Mouse (Mus musculus): ENCODE data around the gene Kndc1.

Kndc1 gene

DNA sequence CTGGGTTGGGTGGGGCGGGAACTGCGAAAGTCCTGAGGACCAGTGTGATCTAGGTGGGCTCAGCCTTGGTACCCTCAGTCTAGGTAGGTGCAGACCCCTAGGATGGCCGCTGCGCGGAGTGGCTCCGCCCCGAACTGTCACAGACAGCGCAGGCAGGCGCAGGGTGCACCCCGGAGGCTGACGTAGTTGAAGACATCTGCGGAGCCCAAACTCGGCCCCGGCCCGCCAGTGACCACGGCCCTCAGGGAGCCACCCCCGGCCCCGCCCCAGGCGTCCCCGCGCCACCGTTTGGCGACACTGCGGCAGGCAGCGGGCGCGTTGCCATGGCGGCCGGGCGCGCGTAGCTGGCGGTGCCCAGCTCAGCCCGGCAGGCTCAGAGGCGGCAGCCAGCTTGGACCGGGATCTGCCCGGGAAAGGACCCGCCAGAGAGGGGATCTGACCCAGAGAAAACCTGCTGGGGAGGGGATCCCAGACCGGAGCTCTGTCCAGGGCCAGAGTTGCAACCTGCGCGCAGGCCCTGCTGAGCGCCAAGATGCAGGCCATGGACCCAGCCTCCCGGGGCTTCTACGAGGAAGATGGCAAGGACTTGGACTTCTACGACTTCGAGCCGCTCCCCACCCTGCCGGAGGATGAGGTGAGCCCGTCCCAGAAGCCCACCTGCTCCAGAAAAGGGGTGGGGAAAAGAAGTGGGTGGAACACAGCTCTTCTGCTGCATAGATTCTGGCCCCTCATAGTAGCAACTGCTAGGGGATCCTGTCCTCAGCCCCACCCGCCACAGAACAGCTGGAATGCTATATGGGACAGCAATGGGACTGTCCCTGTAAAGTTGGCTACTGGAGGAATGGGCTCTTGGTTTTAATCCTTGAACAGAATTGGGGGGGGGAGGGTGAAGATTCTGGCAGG lies at the start of gene Kndc1:
Gene Kndc1, plus strand, starts transcription at position 42 of the 903 bp plus-strand sequence.
- peak; percentile 43 to 65 for DNase-seq (ENCODE audit: low spot score in 2 of 2)

DNA sequence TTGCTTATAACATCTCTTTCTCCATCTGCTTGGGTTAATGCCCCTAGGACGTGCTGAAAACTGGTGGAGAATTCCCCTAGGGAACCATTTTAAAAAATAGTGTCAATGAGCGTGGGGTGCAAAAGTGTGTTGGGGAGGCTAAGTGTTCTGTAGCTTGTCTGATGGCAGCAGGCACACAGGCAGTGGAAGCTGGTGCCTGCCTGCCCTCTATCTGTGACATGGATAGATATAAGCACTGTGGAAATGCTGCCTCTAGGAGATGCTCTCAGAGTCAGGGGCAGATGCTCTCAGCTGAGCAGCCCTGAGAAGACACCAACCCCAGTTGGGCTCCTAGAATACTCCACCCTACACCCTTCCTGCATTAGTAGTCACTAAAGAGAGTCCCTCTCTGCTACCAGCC lies 49.4 kb upstream of the Kndc1 start:
- DNase-seq (ENCODE audit: low spot score in 2 of 2): no peak

DNA sequence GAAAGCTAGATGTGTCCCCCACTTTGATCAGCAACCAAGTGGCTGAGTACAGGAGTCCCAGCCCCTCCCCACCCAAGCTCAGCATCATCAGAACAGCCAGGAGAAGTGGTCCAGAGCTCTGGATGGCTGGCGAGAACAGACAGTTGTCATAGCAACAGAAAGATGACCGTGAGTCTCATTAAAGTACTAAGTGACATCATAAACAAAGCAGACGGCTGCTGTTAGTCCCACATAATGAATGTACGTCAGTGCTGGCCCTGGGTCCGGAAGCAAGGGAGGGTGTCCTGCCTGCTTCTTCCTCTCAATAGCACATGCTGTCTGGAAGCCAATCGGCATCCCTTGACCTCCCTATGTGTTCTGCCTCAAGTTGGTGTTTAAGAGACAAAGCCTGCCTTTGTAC lies 44.3 kb upstream of the Kndc1 start:
- no peak for DNase-seq (ENCODE audit: low spot score in 2 of 2)

DNA sequence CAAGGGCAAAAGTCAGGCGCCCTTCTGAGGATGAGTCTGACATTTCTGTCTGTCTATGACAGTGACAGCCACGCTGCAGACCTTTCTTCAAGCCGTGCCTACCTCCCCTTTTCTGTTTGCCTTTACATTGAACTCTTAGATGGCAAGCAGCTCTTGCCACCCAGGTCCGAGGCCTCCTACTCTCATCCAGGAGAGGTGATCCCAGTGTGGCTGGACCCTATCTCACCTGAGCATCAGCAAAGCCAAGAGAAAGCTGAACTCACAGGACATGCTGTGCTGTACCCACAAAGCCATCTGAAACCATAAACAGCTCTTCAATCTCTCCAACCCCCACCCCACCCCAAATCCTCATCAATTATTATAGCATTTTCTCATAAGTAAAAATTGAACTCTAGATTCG lies 43.8 kb upstream of the Kndc1 start:
- DNase-seq (ENCODE audit: low spot score in 2 of 2): no peak

DNA sequence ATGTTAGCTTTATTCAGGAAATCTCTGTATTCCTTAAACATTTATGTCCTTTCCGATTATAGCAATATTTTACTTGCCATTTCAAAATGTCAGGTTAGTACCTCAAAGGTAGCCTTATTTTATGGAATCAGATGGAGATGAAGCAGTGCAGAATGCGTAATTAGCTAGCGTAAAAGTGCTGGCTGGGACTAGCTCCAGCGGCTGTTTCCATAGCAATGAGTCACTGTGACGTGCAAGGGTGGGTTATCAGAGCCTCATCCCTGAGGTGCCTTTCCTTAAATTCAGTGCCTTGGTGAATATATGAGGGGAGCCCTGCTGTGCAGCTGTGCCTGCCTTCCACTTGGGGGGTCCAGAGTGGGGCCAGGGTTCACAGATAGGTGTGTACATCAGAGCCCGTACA lies 43.4 kb upstream of the Kndc1 start:
- DNase-seq (ENCODE audit: low spot score in 2 of 2): no peak

DNA sequence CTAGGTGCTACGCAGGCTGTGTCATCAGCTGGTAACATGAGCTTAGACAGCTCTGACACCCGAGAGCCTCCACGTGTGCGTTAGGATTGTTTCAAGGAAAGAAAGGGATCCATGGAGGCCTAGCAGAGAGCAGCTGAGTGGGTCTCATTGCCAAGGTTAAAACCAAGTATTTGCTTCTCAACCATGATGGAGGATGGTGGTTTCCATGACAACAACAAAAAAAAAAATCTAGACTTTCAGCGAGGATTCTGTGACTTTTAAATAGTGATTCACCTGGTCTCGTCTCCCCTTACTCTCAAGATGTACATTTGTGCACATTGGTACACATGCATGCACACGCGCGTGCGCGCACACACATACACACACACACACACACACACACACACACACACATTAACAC lies 39.2 kb upstream of the Kndc1 start:
- no peak for DNase-seq (ENCODE audit: low spot score in 2 of 2)

DNA sequence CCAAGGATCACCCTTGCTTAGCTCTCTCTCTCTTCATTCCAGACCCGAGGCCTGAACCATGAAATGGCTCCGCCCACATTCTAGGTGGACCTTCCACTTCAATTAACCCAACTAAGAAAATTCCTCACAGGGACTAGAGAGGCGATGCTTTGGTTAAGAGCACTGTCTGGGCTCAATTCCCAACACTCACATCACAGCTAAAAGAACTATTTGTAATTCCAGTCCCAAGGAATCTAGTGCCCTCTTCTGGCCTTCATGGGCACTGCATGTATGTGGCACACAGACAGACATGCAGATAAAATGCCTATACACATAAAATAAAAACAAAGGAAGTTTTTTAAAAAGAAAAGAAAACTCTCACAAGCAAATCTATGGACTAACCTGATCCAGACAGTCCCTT lies 33.1 kb upstream of the Kndc1 start:
- DNase-seq (ENCODE audit: low spot score in 2 of 2): peak; percentile 41 to 72

DNA sequence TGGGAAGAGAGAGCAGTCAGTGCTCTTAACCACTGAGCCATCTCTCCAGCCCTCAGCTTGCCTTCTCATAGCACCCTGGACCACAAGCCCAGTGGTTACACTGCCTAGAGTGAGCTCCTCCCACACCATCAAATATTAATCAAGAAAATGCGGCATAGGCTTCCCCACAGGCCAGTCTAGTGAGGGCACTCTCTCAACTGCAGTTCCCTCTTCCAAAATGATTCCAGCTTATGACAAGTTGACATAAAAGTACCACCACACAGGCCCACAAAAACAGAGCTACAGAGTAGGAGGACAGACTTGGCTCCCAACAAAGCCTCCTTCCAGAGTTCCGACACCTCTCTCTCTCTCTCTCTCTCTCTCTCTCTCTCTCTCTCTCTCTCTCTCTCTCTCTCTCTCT lies 31.4 kb upstream of the Kndc1 start:
- DNase-seq (ENCODE audit: low spot score in 2 of 2): no peak

DNA sequence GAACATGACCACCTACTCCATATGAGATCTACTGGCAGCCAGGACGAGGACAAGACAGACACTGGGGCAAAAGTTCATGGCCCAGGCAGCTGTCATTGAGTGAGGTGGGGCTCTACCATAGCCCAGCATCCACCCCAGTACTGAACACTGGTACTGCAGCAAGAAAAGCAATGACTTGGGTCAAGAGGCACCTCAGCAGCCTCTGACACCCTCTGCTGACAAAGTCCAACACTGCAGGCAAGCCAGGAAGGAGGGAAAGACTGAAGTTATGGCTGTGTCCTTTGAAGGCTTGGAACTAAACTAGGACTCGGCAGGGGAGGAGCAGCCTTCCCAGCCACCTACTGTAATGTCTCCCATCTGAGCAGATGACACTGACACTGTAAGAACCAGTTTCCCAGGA lies 30.2 kb upstream of the Kndc1 start:
- DNase-seq (ENCODE audit: low spot score in 2 of 2): peak in 1 of 2 experiments; percentile 29

DNA sequence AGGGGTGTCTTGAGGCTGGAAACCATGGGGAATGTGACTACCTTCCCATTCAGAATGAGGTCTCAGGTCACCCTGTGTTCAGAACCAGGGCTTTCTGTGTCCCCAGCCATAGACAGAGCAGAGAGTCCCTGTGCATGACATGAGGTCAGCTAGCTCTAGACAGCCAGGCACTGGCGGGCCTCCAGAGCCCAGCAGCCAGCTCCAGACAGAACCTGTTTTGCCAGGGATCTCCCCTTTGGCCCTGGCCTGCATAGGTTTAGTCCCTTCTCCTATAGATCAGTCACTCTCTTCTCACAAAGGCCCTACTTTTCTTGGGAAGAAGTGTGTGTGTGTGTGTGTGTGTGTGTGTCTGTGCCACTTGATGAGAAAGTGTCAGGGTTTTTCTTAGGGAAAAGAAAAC lies 29.6 kb upstream of the Kndc1 start:
- no peak for DNase-seq (ENCODE audit: low spot score in 2 of 2)

DNA sequence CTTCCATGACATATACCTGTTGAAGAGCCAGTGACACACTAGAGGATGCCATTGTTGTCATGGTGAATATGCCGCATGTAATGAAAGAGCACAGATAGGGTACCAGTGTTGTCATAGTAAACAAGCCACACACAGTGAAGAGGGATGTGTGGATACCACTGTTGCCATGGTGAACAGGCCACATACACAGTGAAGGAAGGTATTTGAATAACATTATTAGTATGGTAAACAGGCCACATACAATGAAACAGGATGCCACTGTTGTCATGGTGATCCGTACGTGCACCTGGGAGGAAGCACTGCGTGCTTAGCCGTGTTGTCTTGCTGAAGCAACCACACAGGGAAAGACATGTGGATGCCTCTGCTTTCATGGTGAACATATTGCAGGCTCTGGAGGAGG lies 23.5 kb upstream of the Kndc1 start:
- no peak for DNase-seq (ENCODE audit: low spot score in 2 of 2)

DNA sequence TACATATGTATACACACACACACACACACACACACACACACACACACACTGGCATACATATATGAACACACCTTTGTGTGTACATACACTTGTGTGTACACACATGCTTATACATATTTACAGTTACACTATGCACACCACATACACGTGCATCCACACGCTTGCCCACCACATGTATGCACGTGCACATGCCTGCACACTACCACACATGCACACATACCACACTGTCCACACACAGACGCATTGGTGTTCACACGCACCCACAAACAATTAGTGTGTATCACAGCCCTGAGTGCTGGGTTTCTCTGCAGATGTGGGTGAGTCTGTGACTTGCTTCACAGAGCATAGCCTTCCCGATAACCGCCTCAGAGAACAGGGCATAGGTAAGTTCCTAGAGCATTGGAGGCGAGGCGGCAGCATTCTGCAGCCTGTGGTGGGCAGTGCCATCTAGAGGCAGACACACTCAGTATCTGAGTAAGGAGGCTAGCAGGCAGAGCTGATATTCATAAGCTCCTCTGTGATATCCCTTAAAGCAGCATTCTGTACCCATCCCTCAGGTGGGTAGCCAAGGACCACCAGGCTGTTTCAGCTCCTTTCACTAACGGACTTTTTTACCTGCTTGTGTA lies 17.2 kb upstream of the Kndc1 start:
- DNase-seq (ENCODE audit: low spot score in 2 of 2): peak; percentile 36 to 52

DNA sequence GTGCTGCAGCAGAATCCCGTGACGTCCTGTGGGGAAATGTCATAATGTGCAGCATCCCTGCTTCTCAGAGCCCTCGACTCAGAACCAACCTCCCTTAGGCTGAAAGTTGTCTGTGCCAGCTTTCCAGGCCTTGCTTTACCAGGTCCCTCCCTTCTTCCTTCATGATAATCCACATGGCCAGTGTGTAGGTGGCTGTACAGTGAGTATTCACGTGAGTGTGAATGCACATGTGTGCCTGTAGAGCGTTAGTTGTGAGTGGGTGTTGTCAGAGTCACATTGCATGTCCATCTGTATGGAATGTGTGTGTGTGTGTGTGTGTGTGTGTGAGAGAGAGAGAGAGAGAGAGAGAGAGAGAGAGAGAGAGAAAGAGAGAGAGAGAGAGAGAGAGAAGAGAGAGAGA lies 16.4 kb upstream of the Kndc1 start:
- no peak for DNase-seq (ENCODE audit: low spot score in 2 of 2)

DNA sequence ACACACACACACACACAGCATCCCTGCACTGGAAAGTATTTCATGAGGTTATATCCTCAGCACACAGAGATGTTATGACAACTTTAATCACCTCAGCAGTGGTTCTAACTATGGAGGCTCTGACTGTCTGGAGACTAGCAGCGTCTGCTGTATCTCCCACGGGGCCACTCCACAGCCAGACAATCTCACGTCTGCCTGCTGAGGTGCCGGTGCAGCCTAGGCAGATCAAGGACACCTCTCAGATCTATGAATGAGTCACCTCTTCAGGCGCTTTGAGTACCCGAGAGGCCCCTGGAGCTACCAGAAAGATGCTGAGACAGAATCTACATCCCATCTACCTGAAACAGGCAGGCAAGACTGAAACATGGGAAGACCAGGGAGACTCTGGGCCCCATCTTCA lies 15.9 kb upstream of the Kndc1 start:
- DNase-seq (ENCODE audit: low spot score in 2 of 2): no peak

DNA sequence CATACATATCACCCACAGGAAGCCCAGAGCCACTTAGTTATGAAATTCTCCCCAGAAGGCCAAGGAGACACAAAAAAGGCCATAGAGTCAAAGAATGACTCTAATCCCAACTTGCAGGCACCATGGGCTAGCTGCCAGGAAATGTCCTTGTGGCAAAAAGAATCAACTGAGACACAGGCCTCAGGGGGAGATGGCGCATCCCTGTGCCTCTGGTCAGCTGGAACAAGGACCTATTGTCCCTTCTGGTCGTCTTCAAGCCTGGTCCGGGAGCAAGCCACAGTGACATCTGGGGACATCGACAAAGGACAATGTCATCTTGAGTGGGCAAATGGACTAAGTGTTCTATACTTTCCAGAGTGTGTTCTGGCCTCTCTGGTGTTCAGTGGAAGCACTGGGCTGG lies 11.0 kb upstream of the Kndc1 start:
- no peak for DNase-seq (ENCODE audit: low spot score in 2 of 2)

DNA sequence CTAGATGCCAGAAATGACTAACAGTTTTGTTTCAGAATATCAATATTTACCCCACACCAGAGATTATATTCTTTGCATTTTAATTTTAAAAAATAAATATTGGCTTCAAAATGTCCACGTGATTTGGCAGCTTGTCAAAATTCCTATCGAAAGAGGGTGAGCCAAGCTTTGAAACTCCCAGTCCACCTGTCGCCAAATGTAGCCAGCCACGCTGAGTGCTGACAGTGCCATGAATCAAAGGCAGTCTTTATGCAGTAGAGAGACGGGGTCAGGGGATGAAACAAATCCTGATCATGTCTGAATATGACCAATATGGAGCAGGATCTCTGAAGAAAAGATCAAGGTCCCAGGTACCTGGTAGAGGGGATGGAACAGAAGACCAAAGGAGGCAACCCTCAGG lies 2.7 kb upstream of the Kndc1 start:
- no peak for DNase-seq (ENCODE audit: low spot score in 2 of 2)

DNA sequence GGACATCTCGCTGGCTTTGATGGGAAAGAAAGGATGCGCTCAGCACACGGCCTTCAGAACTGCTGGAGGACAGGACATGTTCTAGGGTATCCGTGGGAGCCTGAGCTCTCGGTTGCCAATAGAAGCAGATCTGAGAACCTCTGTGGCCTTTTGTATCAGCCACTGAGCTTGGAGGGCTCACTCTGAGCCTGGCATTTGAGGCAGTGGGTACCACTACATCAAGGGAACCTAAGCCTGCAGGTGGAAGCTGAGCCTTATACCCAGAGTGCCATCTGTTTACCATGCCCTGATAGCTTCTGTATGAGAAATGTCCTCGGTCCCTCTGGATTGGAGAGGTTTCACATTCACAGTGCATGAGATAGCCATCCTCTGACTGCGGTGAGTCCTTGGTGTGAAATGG lies 1.8 kb downstream of the Kndc1 start:
- DNase-seq (ENCODE audit: low spot score in 2 of 2): no peak

DNA sequence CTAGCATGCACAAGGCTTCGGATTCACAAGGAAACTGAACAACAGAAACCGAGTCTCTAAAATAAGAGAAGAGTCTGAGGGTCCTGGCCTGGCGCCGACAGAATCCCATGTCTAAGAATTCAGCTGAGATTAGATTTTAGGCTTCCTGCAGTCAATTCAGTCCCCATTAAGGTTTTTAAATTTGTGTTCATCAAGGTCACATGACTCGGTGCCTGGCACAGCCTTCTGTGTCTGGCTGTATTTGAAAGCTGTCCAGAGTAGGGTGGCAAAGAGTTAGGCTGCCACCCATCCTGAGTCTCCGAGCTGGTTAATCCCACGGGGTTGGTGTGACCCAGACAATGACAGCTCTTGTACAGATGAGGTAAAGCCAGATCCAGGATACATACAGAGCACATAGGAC lies 2.3 kb downstream of the Kndc1 start:
- no peak for DNase-seq (ENCODE audit: low spot score in 2 of 2)

DNA sequence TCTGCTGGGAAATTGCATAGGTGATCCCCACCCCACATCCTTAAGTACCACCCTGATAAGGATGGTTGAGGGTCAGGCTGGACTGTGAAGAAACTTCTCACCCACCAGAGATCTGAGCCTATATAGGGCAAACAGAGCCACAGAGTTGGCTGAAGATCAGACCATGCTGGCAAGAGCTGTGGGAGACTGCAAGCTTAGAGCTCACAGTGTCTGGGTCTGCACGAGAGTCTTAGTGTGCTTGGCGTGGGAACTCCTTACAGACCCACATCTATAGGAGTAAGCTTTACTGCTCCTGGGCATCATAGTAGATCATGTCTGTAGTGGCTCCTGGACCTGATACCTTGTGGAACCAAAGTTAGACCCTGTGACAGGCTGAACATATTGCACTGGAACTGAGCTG lies 4.1 kb downstream of the Kndc1 start:
- DNase-seq (ENCODE audit: low spot score in 2 of 2): no peak

DNA sequence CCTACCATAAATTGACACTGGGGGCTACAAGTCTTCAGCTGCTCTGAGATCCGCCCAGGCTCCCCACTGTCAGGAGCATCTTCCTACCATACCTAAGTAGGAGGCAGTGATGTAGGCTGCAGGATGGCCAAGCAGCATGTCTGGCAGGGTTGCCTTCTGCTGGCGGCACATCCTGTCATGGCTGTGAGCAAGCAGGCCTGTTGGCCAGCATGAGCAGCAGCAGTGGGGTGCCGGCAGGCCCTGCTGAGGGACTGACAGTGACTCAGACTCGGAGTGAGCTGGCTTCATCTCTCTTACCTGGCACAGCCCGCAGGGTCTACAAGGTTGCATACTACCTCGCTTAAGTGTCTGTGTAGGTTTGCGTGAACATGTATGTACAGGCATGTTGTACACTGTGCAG lies 5.0 kb downstream of the Kndc1 start:
- DNase-seq (ENCODE audit: low spot score in 2 of 2): no peak

DNA sequence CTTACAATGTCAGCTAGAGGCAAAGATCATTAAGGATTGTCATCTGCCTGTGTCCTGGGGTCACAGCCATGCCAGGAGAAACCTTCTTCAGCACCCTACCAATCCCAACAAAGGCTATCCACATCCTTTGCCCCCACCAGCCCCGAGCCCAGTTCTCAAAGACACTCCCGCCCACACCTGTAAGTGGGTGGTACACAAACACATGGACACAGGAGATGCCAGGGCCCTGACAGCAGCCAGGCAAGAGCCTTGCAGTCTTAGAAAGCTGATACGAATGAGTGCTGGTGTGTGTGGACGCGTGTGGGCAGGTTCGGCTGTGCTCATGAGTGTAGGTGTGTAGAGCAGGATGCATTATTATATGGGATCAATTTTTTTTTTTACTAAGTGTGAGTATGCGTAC lies 6.0 kb downstream of the Kndc1 start:
- DNase-seq (ENCODE audit: low spot score in 2 of 2): no peak

DNA sequence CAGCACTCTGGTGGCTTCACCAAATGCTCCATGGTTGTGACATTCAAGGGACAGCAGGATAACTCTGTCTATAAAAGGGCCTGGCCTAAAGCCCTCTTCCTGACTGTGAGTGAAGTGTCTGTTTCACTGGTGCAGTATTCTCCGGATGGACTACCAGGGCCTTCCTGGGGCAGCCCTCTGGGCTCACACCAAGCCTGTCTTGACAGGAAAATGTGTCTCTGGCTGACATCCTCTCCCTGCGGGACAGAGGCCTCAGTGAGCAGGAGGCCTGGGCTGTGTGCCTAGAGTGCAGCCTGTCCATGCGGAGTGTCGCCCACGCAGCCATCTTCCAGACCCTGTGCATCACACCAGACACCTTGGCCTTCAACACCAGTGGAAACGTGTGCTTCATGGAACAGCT lies 6.4 kb downstream of the Kndc1 start:
- DNase-seq (ENCODE audit: low spot score in 2 of 2): no peak

DNA sequence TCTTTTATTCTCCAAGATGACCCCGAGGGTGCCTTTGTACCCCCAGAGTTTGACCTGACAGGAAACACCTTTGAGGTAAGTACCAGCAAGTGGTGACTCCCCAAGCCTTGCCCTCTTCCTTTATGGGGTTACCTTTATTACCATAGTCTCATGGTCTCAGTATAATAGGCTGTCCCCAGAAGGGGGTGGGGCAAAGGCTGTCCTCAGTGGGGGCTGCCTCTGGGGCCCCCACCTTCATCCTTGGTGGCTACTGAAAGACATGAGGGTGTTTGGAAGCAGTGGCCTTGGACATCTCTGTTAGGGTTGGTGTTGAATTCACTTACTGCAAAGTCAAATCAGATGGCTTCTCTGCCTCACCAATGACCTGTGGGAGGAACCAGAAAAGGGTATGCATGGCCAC lies 7.5 kb downstream of the Kndc1 start:
- DNase-seq (ENCODE audit: low spot score in 2 of 2): no peak

DNA sequence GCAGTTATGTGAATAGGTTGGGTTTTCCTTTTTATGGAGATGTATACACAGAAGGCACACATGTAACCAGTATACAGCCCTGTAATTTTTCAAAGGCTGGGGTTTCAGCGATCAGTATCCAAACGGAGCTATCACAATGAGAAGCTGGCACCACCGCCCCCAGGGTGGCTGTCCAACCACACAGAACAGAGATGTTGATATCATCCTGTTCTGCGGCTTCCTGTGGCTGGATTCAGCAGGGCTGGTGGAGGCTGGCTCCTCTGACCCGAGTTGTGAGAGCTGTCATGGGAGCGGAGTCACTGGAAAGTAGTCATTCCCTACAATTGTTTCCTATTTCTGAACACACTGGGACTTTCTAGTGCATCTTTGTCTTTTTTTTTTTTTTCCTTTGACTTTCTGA lies 10.8 kb downstream of the Kndc1 start:
- DNase-seq (ENCODE audit: low spot score in 2 of 2): no peak
